Mouse (Mus musculus) heart, embryonic 12.5 days (tissue): ENCODE data around the gene Rrm1. TPM values are rescaled to one million over a fixed set of nuclear protein-coding genes. Genes with fewer than 3 reads are reported as not detected.
"Not testable (repeated sequence)": the region's sequence is repeated elsewhere in the genome, so short reads cannot be mapped to it uniquely, and the experiment has no call there.

ENCODE experiments used
- ATAC-seq: fragments of 200-750 bp; cut with Nextera tagmentation; 2 replicates; pipeline ENCODE4 v1.8.0; 2017; ENCODE audit warnings: moderate TSS enrichment, moderate library complexity; ENCODE audit not compliant: insufficient number of reproducible peaks, low FRiP score
- H3K27ac ChIP-seq: fragments of 300-500 bp; sonication (generic); 2 replicates; pipeline ENCODE4 v1.5.1; 2016; ENCODE audit warnings: mild to moderate bottlenecking, moderate library complexity; ENCODE audit not compliant: poor library complexity, severe bottlenecking
- H3K27me3 ChIP-seq: fragments of 300-500 bp; sonication (generic); replicated peaks from 2 replicates; pipeline ENCODE4 v1.6.1; 2016; ENCODE audit warnings: mild to moderate bottlenecking, moderate library complexity
- H3K36me3 ChIP-seq: fragments of 300-500 bp; sonication (generic); 2 replicates; pipeline ENCODE4 v1.6.1; 2016; ENCODE audit warnings: mild to moderate bottlenecking, moderate library complexity
- H3K4me1 ChIP-seq: fragments of 300-500 bp; sonication (generic); replicated peaks from 2 replicates; pipeline ENCODE4 v1.6.1; 2016; ENCODE audit warnings: mild to moderate bottlenecking
- H3K4me2 ChIP-seq: fragments of 300-500 bp; sonication (generic); 2 replicates; pipeline ENCODE4 v1.6.1; 2016; ENCODE audit warnings: mild to moderate bottlenecking, moderate library complexity
- H3K4me3 ChIP-seq: fragments of 300-500 bp; sonication (generic); 2 replicates; pipeline ENCODE4 v1.5.1; 2016; ENCODE audit warnings: mild to moderate bottlenecking
- H3K9ac ChIP-seq: fragments of 300-500 bp; sonication (generic); 2 replicates; pipeline ENCODE4 v1.6.1; 2016; ENCODE audit warnings: mild to moderate bottlenecking, moderate library complexity
- H3K9me3 ChIP-seq: fragments of 300-500 bp; sonication (generic); replicated peaks from 2 replicates; pipeline ENCODE4 v1.6.1; 2016; ENCODE audit warnings: mild to moderate bottlenecking, moderate library complexity
- WGBS: fragments of 180-500 bp; shearing (Covaris S2); methylation state at CpG from one replicate; pipeline ENCODE4 v1.1.7; 2016; 5-methylcytosine and 5-hydroxymethylcytosine counted together
- polyA plus RNA-seq: library from polyadenylated mRNA; unstranded; fragments of >200 nt; fragmentation: Nextera tagmentation; extraction: Ambion mirVana; gene quantifications from 2 replicates; pipeline ENCODE4 v1.2.1, GENCODE M21; 2016

The Rrm1 gene
- polyA plus RNA-seq, result 134 and 145 TPM in 2 replicates

GRCm38 (mm10) chr7:102441657-102442391, at the start of gene Rrm1:
Gene Rrm1, plus strand, starts transcription at chr7:102441695.
- Histone ChIP-seq H3K4me1 (peaks cover 16% of the 10 kb centered on the region), H3K9ac (peak within 1 kb of the TSS; percentile 96), H3K36me3 (peaks cover 24% of the 10 kb centered on the region), H3K27ac (peak within 1 kb of the TSS; percentile 86), H3K9me3 (no peaks in the 10 kb centered on the region), H3K27me3 (peaks cover 14% of the 10 kb centered on the region), H3K4me3 (peak within 1 kb of the TSS; percentile 91), H3K4me2 (peak within 1 kb of the TSS; percentile 78)
- peak; percentile 98 for ATAC-seq
- WGBS, result 0% methylated on average over 45 of the region's 56 CpGs

DNA sequence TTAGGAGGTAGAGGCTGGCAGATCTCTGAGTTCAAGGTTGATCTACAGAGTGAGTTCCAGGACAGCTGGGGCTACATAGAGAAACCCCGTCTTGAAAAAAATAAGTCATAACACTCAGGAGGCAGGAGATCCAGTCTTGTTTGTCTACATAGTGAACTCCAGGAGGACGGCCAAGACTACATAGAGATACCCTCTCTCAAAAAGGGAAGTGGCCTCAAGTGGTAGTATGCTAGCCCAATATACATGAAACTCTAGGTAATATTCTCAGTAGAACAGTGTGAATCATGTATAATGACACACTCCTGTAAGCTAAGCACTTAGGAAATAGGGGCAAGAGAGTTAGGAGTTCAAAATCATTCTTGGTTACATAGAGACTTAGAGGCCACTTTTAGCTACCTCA, 47.6 kb upstream of the Rrm1 start:
- H3K9me3 ChIP-seq, result no peaks in the 10 kb centered on the region
- H3K4me2 ChIP-seq, result no peak overlapping the region
- H3K36me3 ChIP-seq, result no peaks in the 10 kb centered on the region
- no peak overlapping the region for H3K27ac ChIP-seq
- no peak overlapping the region for H3K9ac ChIP-seq
- ATAC-seq, result no peak
- H3K4me1 ChIP-seq, result no peaks in the 10 kb centered on the region
- no peaks in the 10 kb centered on the region for H3K27me3 ChIP-seq
- 72% methylated on average over 2 of the region's 2 CpGs for WGBS
- H3K4me3 ChIP-seq, result no peak overlapping the region

DNA sequence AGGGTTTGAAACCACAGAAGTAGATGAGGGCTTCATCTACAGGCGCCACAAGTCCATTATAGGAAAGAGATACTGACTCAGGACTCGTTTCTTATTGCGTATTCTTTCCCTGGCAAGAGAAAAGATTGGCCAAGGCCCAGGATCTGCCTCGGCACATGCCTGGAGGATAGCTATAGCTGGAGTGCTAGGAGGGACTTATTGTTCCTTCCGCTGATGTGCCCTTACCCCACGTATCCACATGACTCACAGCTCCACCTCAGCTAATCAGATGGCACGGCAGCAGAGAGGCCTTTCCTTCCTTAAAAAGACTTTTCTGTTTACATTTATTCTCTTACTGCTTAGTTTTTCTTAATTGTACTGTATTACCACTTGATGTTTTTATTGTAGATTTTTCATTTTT, 45.6 kb upstream of the Rrm1 start:
- WGBS, result 69% methylated on average over 7 of the region's 7 CpGs
- no peak overlapping the region for H3K4me3 ChIP-seq
- no peak for ATAC-seq

DNA sequence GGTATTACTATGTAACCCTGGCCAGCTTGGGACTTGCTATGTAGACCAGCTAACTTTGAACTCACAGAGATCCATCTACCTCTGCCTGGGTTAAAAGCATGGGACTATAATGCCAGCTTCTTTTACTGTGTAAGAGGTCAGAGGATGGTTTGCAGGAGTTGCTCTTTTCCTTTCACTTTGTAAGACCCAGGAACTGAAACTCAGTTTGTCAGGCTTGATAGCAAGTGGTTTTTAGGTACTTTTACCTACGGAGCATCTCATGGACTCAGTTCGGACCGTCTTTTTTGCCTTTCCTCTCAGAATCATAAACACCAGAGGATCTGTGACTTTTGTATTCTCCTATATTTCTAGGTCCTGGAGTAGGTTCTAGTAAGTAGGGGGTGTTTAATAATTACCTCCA, 45.2 kb upstream of the Rrm1 start:
- Histone ChIP-seq H3K27ac (no peak overlapping the region), H3K4me1 (no peaks in the 10 kb centered on the region), H3K9ac (no peak overlapping the region), H3K36me3 (no peaks in the 10 kb centered on the region), H3K27me3 (no peaks in the 10 kb centered on the region), H3K4me2 (no peak overlapping the region), H3K4me3 (no peak overlapping the region), H3K9me3 (no peaks in the 10 kb centered on the region)
- ATAC-seq, result no peak
- WGBS, result 85% methylated on average over 3 of the region's 3 CpGs

More for the DNA sequence above, 45.6 kb upstream of the Rrm1 start:
- Histone ChIP-seq H3K4me1 (no peaks in the 10 kb centered on the region), H3K36me3 (no peaks in the 10 kb centered on the region), H3K27me3 (no peaks in the 10 kb centered on the region), H3K9ac (no peak overlapping the region), H3K9me3 (no peaks in the 10 kb centered on the region), H3K4me2 (no peak overlapping the region), H3K27ac (no peak overlapping the region)

GRCm38 (mm10) chr7:102399180-102399731, 42.2 kb upstream of the Rrm1 start:
- H3K9me3 ChIP-seq, result no peaks in the 10 kb centered on the region
- H3K27me3 ChIP-seq, result no peaks in the 10 kb centered on the region
- H3K4me3 ChIP-seq, result no peak overlapping the region
- no peak overlapping the region for H3K9ac ChIP-seq
- no peaks in the 10 kb centered on the region for H3K4me1 ChIP-seq
- no peak overlapping the region for H3K27ac ChIP-seq
- no peaks in the 10 kb centered on the region for H3K36me3 ChIP-seq
- no peak overlapping the region for H3K4me2 ChIP-seq
- ATAC-seq, result no peak
- 67% methylated on average over 3 of the region's 3 CpGs for WGBS

- no peak for ATAC-seq
- H3K27ac ChIP-seq, result no peak overlapping the region
- no peaks in the 10 kb centered on the region for H3K4me1 ChIP-seq
- no peaks in the 10 kb centered on the region for H3K36me3 ChIP-seq
- H3K4me3 ChIP-seq, result no peak overlapping the region
- WGBS, result 85% methylated on average over 2 of the region's 2 CpGs
- H3K27me3 ChIP-seq, result no peaks in the 10 kb centered on the region
- no peaks in the 10 kb centered on the region for H3K9me3 ChIP-seq
- no peak overlapping the region for H3K9ac ChIP-seq
- H3K4me2 ChIP-seq, result no peak overlapping the region
Observed at GRCm38 (mm10) chr7:102404118-102404517, 37.4 kb upstream of the Rrm1 start.

DNA sequence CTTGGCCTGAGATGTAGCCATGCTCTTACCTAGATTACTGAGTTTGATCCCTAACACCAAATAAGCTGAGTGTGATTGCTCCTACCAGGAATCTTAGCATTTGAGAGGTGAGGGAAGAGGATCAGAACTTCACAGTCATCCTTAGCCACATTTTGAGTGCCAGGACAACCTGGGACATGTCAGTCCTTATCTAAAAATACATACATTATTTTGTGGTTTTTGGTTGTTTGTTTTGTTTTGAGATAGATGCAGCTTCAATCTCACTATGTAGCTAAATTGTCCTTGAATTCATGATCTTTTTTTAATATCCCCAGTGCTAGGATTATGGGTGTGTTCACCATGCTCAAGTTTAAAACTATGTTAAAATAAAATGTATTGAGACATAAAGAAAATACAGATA, 34.1 kb upstream of the Rrm1 start:
- no peak overlapping the region for H3K4me2 ChIP-seq
- no peaks in the 10 kb centered on the region; the same call in 1 of the 2 replicates for H3K36me3 ChIP-seq
- no peak for ATAC-seq
- H3K9me3 ChIP-seq, result no peaks in the 10 kb centered on the region
- H3K27ac ChIP-seq, result no peak overlapping the region
- H3K4me1 ChIP-seq, result no peaks in the 10 kb centered on the region
- H3K27me3 ChIP-seq, result no peaks in the 10 kb centered on the region
- H3K9ac ChIP-seq, result no peak overlapping the region
- no peak overlapping the region for H3K4me3 ChIP-seq

- not testable (repeated sequence) for H3K4me1 ChIP-seq, H3K9ac ChIP-seq, H3K36me3 ChIP-seq, ATAC-seq, H3K27me3 ChIP-seq, H3K9me3 ChIP-seq, H3K4me2 ChIP-seq, H3K27ac ChIP-seq, H3K4me3 ChIP-seq
- WGBS, result 89% methylated on average over 9 of the region's 9 CpGs
Observed at GRCm38 (mm10) chr7:102415272-102415671, 26.2 kb upstream of the Rrm1 start.

- H3K4me1 ChIP-seq, result 0 out of 2 replicates have a peak, but pooled peaks cover 3% of the 10 kb centered on the region
- no peaks in the 10 kb centered on the region; the same call in 1 of the 2 replicates for H3K36me3 ChIP-seq
- H3K9ac ChIP-seq, result no peak overlapping the region
- WGBS, result 49% methylated on average over 6 of the region's 6 CpGs
- H3K27ac ChIP-seq, result no peak overlapping the region
- no peak for ATAC-seq
- H3K4me2 ChIP-seq, result no peak overlapping the region
- H3K4me3 ChIP-seq, result no peak overlapping the region
- H3K27me3 ChIP-seq, result no peaks in the 10 kb centered on the region
- H3K9me3 ChIP-seq, result no peaks in the 10 kb centered on the region
Observed at GRCm38 (mm10) chr7:102415841-102416240, 25.7 kb upstream of the Rrm1 start.

- H3K4me2 ChIP-seq, result no peak overlapping the region
- no peak overlapping the region for H3K27ac ChIP-seq
- no peaks in the 10 kb centered on the region for H3K36me3 ChIP-seq
- no peaks in the 10 kb centered on the region for H3K9me3 ChIP-seq
- no peaks in the 10 kb centered on the region for H3K27me3 ChIP-seq
- 0 out of 2 replicates have a peak, but pooled peaks have one; percentile 25 for ATAC-seq
- H3K4me1 ChIP-seq, result 0 out of 2 replicates have a peak, but pooled peaks cover 3% of the 10 kb centered on the region
- WGBS, result 7% methylated on average over 4 of the region's 4 CpGs
- H3K9ac ChIP-seq, result no peak overlapping the region
- no peak overlapping the region for H3K4me3 ChIP-seq
Observed at GRCm38 (mm10) chr7:102417398-102417797, 24.1 kb upstream of the Rrm1 start.

DNA sequence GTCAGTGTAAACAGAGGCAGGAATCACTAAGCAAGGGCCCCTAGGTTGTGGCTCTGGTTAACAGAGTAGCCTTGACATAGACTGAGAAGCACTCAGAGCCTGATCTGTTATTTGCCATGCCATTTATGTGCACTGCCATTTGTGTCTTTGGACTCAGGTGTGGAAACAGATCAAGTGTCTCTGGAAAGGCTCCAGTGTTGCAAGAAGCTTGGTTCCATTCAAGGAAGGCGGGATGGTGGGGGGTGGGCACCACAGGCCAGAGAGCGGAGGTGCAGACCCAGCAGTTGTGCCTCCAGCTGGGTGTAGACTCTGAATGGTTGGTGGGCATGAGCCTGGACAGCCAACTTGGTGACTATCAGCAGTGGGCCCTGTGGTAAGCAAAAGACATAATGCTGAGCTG, 19.5 kb upstream of the Rrm1 start:
- Histone ChIP-seq H3K36me3 (no peaks in the 10 kb centered on the region), H3K27ac (no peak overlapping the region), H3K27me3 (no peaks in the 10 kb centered on the region), H3K9ac (no peak overlapping the region), H3K4me3 (no peak overlapping the region), H3K4me2 (no peak overlapping the region), H3K9me3 (no peaks in the 10 kb centered on the region), H3K4me1 (0 out of 2 replicates have a peak, but pooled peaks cover 3% of the 10 kb centered on the region)
- 94% methylated on average over 2 of the region's 2 CpGs for WGBS
- no peak for ATAC-seq
